Mouse (Mus musculus) megakaryocyte, embryonic 14.5 days (primary cell): ENCODE results near the gene Pip4k2b.

Experiments used
- FLI1 ChIP-seq: IDR thresholded peaks from 2 replicates; pipeline ENCODE4 v1.6.1; 2012; ENCODE audit warnings: low read length, inconsistent platforms, mixed read lengths
- GATA1 ChIP-seq: IDR thresholded peaks from 3 replicates; pipeline ENCODE4 v1.6.1; 2012; ENCODE audit warnings: mixed read lengths, low read length, inconsistent platforms, borderline replicate concordance

GRCm38 (mm10) chr11:97696669-97697068 is 47.8 kb downstream of the Pip4k2b start:
- TF ChIP-seq GATA1 (no peak), FLI1 (no peak)
